Mouse (Mus musculus) lung, embryonic 14.5 days (tissue): ENCODE measurements around the gene Fam3c. TPM values are rescaled to one million over a fixed set of nuclear protein-coding genes. Genes with fewer than 3 reads are reported as not detected.

Source experiments
- ATAC-seq: fragments of 200-750 bp; cut with Nextera tagmentation; 2 replicates; pipeline ENCODE4 v1.8.0; 2017; ENCODE audit warnings: mild to moderate bottlenecking, moderate TSS enrichment, moderate library complexity; ENCODE audit not compliant: insufficient read depth
- DNase-seq: peaks from one replicate; pipeline ENCODE4 v3.0.0-alpha.2; 2015
- H3K27ac ChIP-seq: fragments of 300-500 bp; sonication (generic); 2 replicates; pipeline ENCODE4 v1.5.1; 2014; ENCODE audit warnings: low read depth, mild to moderate bottlenecking, moderate library complexity
- H3K27me3 ChIP-seq: fragments of 300-500 bp; sonication (generic); 2 replicates; pipeline ENCODE4 v1.6.1; 2014; ENCODE audit warnings: low read length, control low read depth; ENCODE audit not compliant: insufficient read depth
- H3K36me3 ChIP-seq: fragments of 300-500 bp; sonication (generic); 2 replicates; pipeline ENCODE4 v1.6.1; 2014; ENCODE audit warnings: control low read depth; ENCODE audit not compliant: insufficient read depth
- H3K4me1 ChIP-seq: fragments of 300-500 bp; sonication (generic); 2 replicates; pipeline ENCODE4 v1.6.1; 2014; ENCODE audit warnings: antibody characterized with exemption, control low read depth; ENCODE audit not compliant: insufficient read depth
- H3K4me2 ChIP-seq: fragments of 300-500 bp; sonication (generic); 2 replicates; pipeline ENCODE4 v1.6.1; 2014; ENCODE audit warnings: mild to moderate bottlenecking
- H3K4me3 ChIP-seq: fragments of 300-500 bp; sonication (generic); 2 replicates; pipeline ENCODE4 v1.5.1; 2014; ENCODE audit warnings: low read depth, low read length
- H3K9ac ChIP-seq: fragments of 300-500 bp; sonication (generic); 2 replicates; pipeline ENCODE4 v1.6.1; 2014
- H3K9me3 ChIP-seq: fragments of 300-500 bp; sonication (generic); 2 replicates; pipeline ENCODE4 v1.6.1; 2016; ENCODE audit warnings: low read depth, low read length, control low read depth
- CTCF ChIP-seq: IDR thresholded peaks from 2 replicates; pipeline ENCODE4 v1.5.1; 2016; ENCODE audit warnings: antibody characterized with exemption, low read depth
- WGBS: fragments of 180-500 bp; shearing (Covaris S2); extraction: QIAGEN DNeasy Blood & Tissue Kit; methylation state at CpG from one replicate; pipeline ENCODE4 v1.1.7; 2014; 5-methylcytosine and 5-hydroxymethylcytosine counted together
- polyA plus RNA-seq: library from polyadenylated mRNA; unstranded; fragments of >200 nt; fragmentation: Nextera tagmentation; extraction: Ambion mirVana; gene quantifications from 2 replicates; pipeline ENCODE4 v1.2.1, GENCODE M21; 2014

Fam3c gene
- polyA plus RNA-seq, 1 experiment from 2014 or later = 82.2 TPM

- ATAC-seq = no peak
- Histone ChIP-seq H3K9ac (no peak overlapping the region), H3K27me3 (peaks cover 21% of the 10 kb centered on the region), H3K36me3 (no peaks in the 10 kb centered on the region), H3K4me1 (peaks cover 8% of the 10 kb centered on the region), H3K4me3 (no peak overlapping the region), H3K9me3 (no peaks in the 10 kb centered on the region), H3K4me2 (no peak overlapping the region), H3K27ac (no peak overlapping the region)
- TF ChIP-seq CTCF = no peak
- 60% methylated on average over 3 of the region's 3 CpGs for WGBS
- DNase-seq = no peak
Observed at GRCm38 (mm10) chr6:22293922-22294321, 62.1 kb downstream of the Fam3c start.

- Histone ChIP-seq H3K36me3 (no peaks in the 10 kb centered on the region), H3K9ac (no peak overlapping the region), H3K4me3 (no peak overlapping the region), H3K4me1 (peaks cover 14% of the 10 kb centered on the region), H3K9me3 (no peaks in the 10 kb centered on the region), H3K27ac (no peak overlapping the region), H3K4me2 (no peak overlapping the region), H3K27me3 (peaks cover 38% of the 10 kb centered on the region)
- ATAC-seq = no peak
- WGBS = 31% methylated on average over 4 of the region's 4 CpGs
- TF ChIP-seq CTCF = no peak
- peak; percentile 54 for DNase-seq
Observed at GRCm38 (mm10) chr6:22292056-22292455, 64.0 kb downstream of the Fam3c start.

GRCm38 (mm10) chr6:22290790-22291189 lies 65.3 kb downstream of the Fam3c start:
- no peaks in the 10 kb centered on the region for H3K9me3 ChIP-seq
- H3K27me3 ChIP-seq = peaks cover 38% of the 10 kb centered on the region
- DNase-seq = no peak
- TF ChIP-seq CTCF = no peak
- H3K36me3 ChIP-seq = no peaks in the 10 kb centered on the region
- no peak overlapping the region for H3K4me3 ChIP-seq
- ATAC-seq = no peak
- no peak overlapping the region for H3K9ac ChIP-seq
- H3K4me2 ChIP-seq = no peak overlapping the region
- WGBS = 70% methylated on average over 8 of the region's 8 CpGs
- H3K27ac ChIP-seq = no peak overlapping the region
- peaks cover 14% of the 10 kb centered on the region for H3K4me1 ChIP-seq

- WGBS = 3% methylated on average over 21 of the region's 21 CpGs
- peaks cover 38% of the 10 kb centered on the region for H3K27me3 ChIP-seq
- H3K27ac ChIP-seq = no peak overlapping the region
Observed at GRCm38 (mm10) chr6:22289461-22290021, 66.5 kb downstream of the Fam3c start.

GRCm38 (mm10) chr6:22288737-22289460 lies 67.1 kb downstream of the Fam3c start:
- DNase-seq = peak; percentile 59
- Histone ChIP-seq H3K9ac (no peak overlapping the region), H3K4me2 (peak overlapping the region; percentile 67), H3K27me3 (peaks cover 38% of the 10 kb centered on the region), H3K27ac (no peak overlapping the region), H3K9me3 (no peaks in the 10 kb centered on the region), H3K4me3 (peak overlapping the region; percentile 32), H3K4me1 (peaks cover 14% of the 10 kb centered on the region), H3K36me3 (no peaks in the 10 kb centered on the region)
- under 1% methylated on average over 38 of the region's 38 CpGs for WGBS
- TF ChIP-seq CTCF = peak; percentile 45
- ATAC-seq = peak; percentile 74; the same call in 1 of the 2 replicates

More at GRCm38 (mm10) chr6:22289461-22290021, 66.5 kb downstream of the Fam3c start:
- Histone ChIP-seq H3K9ac (no peak overlapping the region), H3K4me1 (peaks cover 14% of the 10 kb centered on the region), H3K9me3 (no peaks in the 10 kb centered on the region), H3K36me3 (no peaks in the 10 kb centered on the region), H3K4me3 (peak overlapping the region; percentile 32), H3K4me2 (peak overlapping the region; percentile 67)
- ATAC-seq = no peak
- TF ChIP-seq CTCF = no peak
- DNase-seq = peak; percentile 52

GRCm38 (mm10) chr6:22288004-22288736 lies 67.9 kb downstream of the Fam3c start, which contains the start of gene Wnt16:
Gene Wnt16, plus strand, starts transcription at chr6:22288227.
- Histone ChIP-seq H3K9ac (no peak within 1 kb of the TSS), H3K4me1 (peaks cover 14% of the 10 kb centered on the region), H3K36me3 (no peaks in the 10 kb centered on the region), H3K9me3 (no peaks in the 10 kb centered on the region), H3K27me3 (peaks cover 38% of the 10 kb centered on the region), H3K4me2 (peak within 1 kb of the TSS; percentile 67), H3K27ac (no peak within 1 kb of the TSS), H3K4me3 (peak within 1 kb of the TSS; percentile 32)
- ATAC-seq (peak; percentile 69; the same call in 1 of the 2 replicates), DNase-seq (peak; percentile 25)
- WGBS = 2% methylated on average over 20 of the region's 20 CpGs
- no peak for TF ChIP-seq CTCF

GRCm38 (mm10) chr6:22282405-22282804 lies 73.6 kb downstream of the Fam3c start:
- no peaks in the 10 kb centered on the region for H3K36me3 ChIP-seq
- H3K27ac ChIP-seq = no peak overlapping the region
- H3K4me1 ChIP-seq = no peaks in the 10 kb centered on the region
- H3K4me3 ChIP-seq = no peak overlapping the region
- 86% methylated on average over 4 of the region's 4 CpGs for WGBS
- ATAC-seq = no peak
- no peak overlapping the region for H3K4me2 ChIP-seq
- peaks cover 2% of the 10 kb centered on the region; the same call in 1 of the 2 replicates for H3K27me3 ChIP-seq
- H3K9ac ChIP-seq = no peak overlapping the region
- DNase-seq = no peak
- H3K9me3 ChIP-seq = no peaks in the 10 kb centered on the region
- TF ChIP-seq CTCF = no peak
